16 mouse cellular contexts compared by ENCODE assay signal in genomic region chr13:20549983-20550382, GRCm38 (mm10).
DNase-seq lines count a peak whose midpoint lies in the region; ATAC-seq lines count a peak whose summit lies in the region.
"Had no signal": no experiment of that assay in that cellular context is flagged by ENCODE, and none has a peak within 500 bp of the region (broad histone marks: within the 10 kb centered on the region; RNA-seq: fewer than 3 reads in every experiment).

No protein-coding gene starts in this region.

- H3K4me3 ChIP-seq in neural tube, embryonic 13.5 days, result no peak overlapping the region
- H3K4me3 ChIP-seq in hindbrain, embryonic 12.5 days, result no peak overlapping the region
- H3K4me3 ChIP-seq: liver, embryonic 12.5 days had no signal

- H3K4me2 ChIP-seq in neural tube, embryonic 13.5 days, result no peak overlapping the region
- no peak overlapping the region for H3K4me2 ChIP-seq in hindbrain, embryonic 12.5 days (replicated peaks)
- H3K4me2 ChIP-seq: liver, embryonic 12.5 days had no signal

- ATAC-seq in neural tube, embryonic 13.5 days (ENCODE audit: low read depth), result 0 out of 2 replicates have a peak, but pooled peaks have one; percentile 59
- ATAC-seq in hindbrain, embryonic 12.5 days (ENCODE audit: low FRiP score), result peak; percentile 64; the same call in 1 of the 2 replicates
- ATAC-seq in cerebellum, adult (ENCODE audit: insufficient number of reproducible peaks, low FRiP score, low TSS enrichment), result no peak
- ATAC-seq: CD4-positive, CD25-positive, alpha-beta regulatory T cell, adult 4 months; forebrain, postnatal 0 days; intestine, postnatal 0 days; liver, embryonic 12.5 days had no signal

- H3K9ac ChIP-seq in neural tube, embryonic 13.5 days, result no peak overlapping the region
- H3K9ac ChIP-seq in hindbrain, embryonic 12.5 days, result no peak overlapping the region
- H3K9ac ChIP-seq: forebrain, postnatal 0 days; liver, embryonic 12.5 days had no signal

- H3K36me3 ChIP-seq in neural tube, embryonic 13.5 days, result 0 out of 2 replicates have a peak, but pooled peaks cover 4% of the 10 kb centered on the region
- no peaks in the 10 kb centered on the region for H3K36me3 ChIP-seq in hindbrain, embryonic 12.5 days
- H3K36me3 ChIP-seq: liver, embryonic 12.5 days had no signal

- no peak for DNase-seq in neural tube, embryonic 10.5 days (ENCODE audit: extremely low spot score, low spot score)
- peak; percentile 73 for DNase-seq in lung, postnatal 10 days
- DNase-seq in cerebellum, postnatal 25 days, result no peak
- DNase-seq in spleen, postnatal 36 days (ENCODE audit: low spot score in 2 of 2), result no peak
- DNase-seq: adrenal gland, postnatal 25 days; cerebellum, adult 9-10 months; forebrain, postnatal 0 days; heart, postnatal 10 days; layer of hippocampus, postnatal 36 days; left cerebral cortex, postnatal 4 days had no signal

- 71% methylated on average over 4 of the region's 4 CpGs for WGBS in neural tube, embryonic 13.5 days
- WGBS in hindbrain, embryonic 12.5 days, result 67% methylated on average over 4 of the region's 4 CpGs

- no peaks in the 10 kb centered on the region for H3K9me3 ChIP-seq in neural tube, embryonic 13.5 days
- H3K9me3 ChIP-seq in hindbrain, embryonic 12.5 days (replicated peaks), result no peaks in the 10 kb centered on the region
- H3K9me3 ChIP-seq: liver, embryonic 12.5 days had no signal

- H3K27me3 ChIP-seq in neural tube, embryonic 13.5 days, result no peaks in the 10 kb centered on the region
- no peaks in the 10 kb centered on the region for H3K27me3 ChIP-seq in hindbrain, embryonic 12.5 days
- H3K27me3 ChIP-seq: liver, embryonic 12.5 days had no signal

- no peak overlapping the region for H3K27ac ChIP-seq in neural tube, embryonic 13.5 days (replicated peaks)
- no peak overlapping the region for H3K27ac ChIP-seq in hindbrain, embryonic 12.5 days
- H3K27ac ChIP-seq: liver, embryonic 12.5 days had no signal

- 0 out of 2 replicates have a peak, but pooled peaks cover 6% of the 10 kb centered on the region for H3K4me1 ChIP-seq in neural tube, embryonic 13.5 days (replicated peaks)
- H3K4me1 ChIP-seq in hindbrain, embryonic 12.5 days, result no peaks in the 10 kb centered on the region
- H3K4me1 ChIP-seq: liver, embryonic 12.5 days had no signal
